Mouse (Mus musculus) bone marrow macrophage, adult 2 months (primary cell): ENCODE measurements around the gene Slmap. TPM values are rescaled to one million over a fixed set of nuclear protein-coding genes. Genes with fewer than 3 reads are reported as not detected.
"Not testable (repeated sequence)": the region's sequence is repeated elsewhere in the genome, so short reads cannot be mapped to it uniquely, and the experiment has no call there.

Source experiments
- H3K27ac ChIP-seq: 2 replicates; pipeline ENCODE4 v1.5.1; 2012; ENCODE audit warnings: low read depth, low read length; ENCODE audit not compliant: insufficient read depth
- H3K4me1 ChIP-seq: 2 replicates; pipeline ENCODE4 v1.6.1; 2012; ENCODE audit warnings: low read length; ENCODE audit not compliant: control insufficient read depth, insufficient read depth
- H3K4me3 ChIP-seq: 2 replicates; pipeline ENCODE4 v1.5.1; 2012; ENCODE audit warnings: mild to moderate bottlenecking, low read length, moderate library complexity; ENCODE audit not compliant: insufficient read depth
- CTCF ChIP-seq: IDR thresholded peaks from 2 replicates; pipeline ENCODE4 v1.5.1; 2012; ENCODE audit warnings: low read depth, mild to moderate bottlenecking, low read length, moderate library complexity
- POLR2A ChIP-seq: IDR thresholded peaks from 2 replicates; pipeline ENCODE4 v1.6.1; 2012; ENCODE audit warnings: mild to moderate bottlenecking, low read depth, low read length, borderline replicate concordance
- polyA plus RNA-seq: library from polyadenylated mRNA; stranded (reverse); fragments of >200 nt; gene quantifications from 2 replicates; pipeline ENCODE4 v1.2.4, GENCODE M21; 2012; ENCODE audit not compliant: missing spikeins, insufficient read depth, insufficient read length

The Slmap gene
- polyA plus RNA-seq, 1 experiment: 78.0 TPM

GRCm38 (mm10) chr14:26533267-26533666, 1.5 kb downstream of the Slmap start:
- H3K4me3 ChIP-seq: peak overlapping the region; percentile 90
- H3K27ac ChIP-seq: no peak overlapping the region
- TF ChIP-seq CTCF: no peak
- no peak for TF ChIP-seq POLR2A
- H3K4me1 ChIP-seq: peaks cover 30% of the 10 kb centered on the region

- Histone ChIP-seq H3K27ac (no peak overlapping the region), H3K4me3 (peak overlapping the region; percentile 90), H3K4me1 (peaks cover 33% of the 10 kb centered on the region)
- TF ChIP-seq POLR2A (no peak), CTCF (no peak)
These were observed 2.0 kb downstream of the Slmap start for GRCm38 (mm10) chr14:26532752-26533151.

GRCm38 (mm10) chr14:26531410-26532313, 3.1 kb downstream of the Slmap start:
- Histone ChIP-seq H3K4me3 (peak overlapping the region; percentile 29), H3K4me1 (peaks cover 36% of the 10 kb centered on the region), H3K27ac (peak overlapping the region; percentile 19; the same call in 1 of the 2 replicates)
- no peak for TF ChIP-seq CTCF
- TF ChIP-seq POLR2A: no peak

GRCm38 (mm10) chr14:26530350-26530749, 4.4 kb downstream of the Slmap start:
- no peak for TF ChIP-seq CTCF
- no peak for TF ChIP-seq POLR2A
- Histone ChIP-seq H3K4me1 (peaks cover 43% of the 10 kb centered on the region), H3K4me3 (no peak overlapping the region), H3K27ac (no peak overlapping the region)

GRCm38 (mm10) chr14:26528296-26528695, 6.4 kb downstream of the Slmap start:
- Histone ChIP-seq H3K4me3 (no peak overlapping the region), H3K4me1 (peaks cover 43% of the 10 kb centered on the region)
- TF ChIP-seq CTCF (no peak), POLR2A (no peak)

GRCm38 (mm10) chr14:26525955-26526354, 8.8 kb downstream of the Slmap start:
- Histone ChIP-seq H3K4me1 (peaks cover 38% of the 10 kb centered on the region), H3K27ac (no peak overlapping the region), H3K4me3 (no peak overlapping the region)
- TF ChIP-seq POLR2A (no peak), CTCF (no peak)

More at GRCm38 (mm10) chr14:26528296-26528695, 6.4 kb downstream of the Slmap start:
- H3K27ac ChIP-seq: no peak overlapping the region

- Histone ChIP-seq H3K4me3 (no peak overlapping the region), H3K27ac (no peak overlapping the region), H3K4me1 (peaks cover 18% of the 10 kb centered on the region)
- TF ChIP-seq CTCF (no peak), POLR2A (no peak)
These were observed 11.6 kb downstream of the Slmap start for GRCm38 (mm10) chr14:26523082-26523481.

- Histone ChIP-seq H3K4me3 (no peak overlapping the region), H3K4me1 (peaks cover 10% of the 10 kb centered on the region), H3K27ac (no peak overlapping the region)
- TF ChIP-seq POLR2A: no peak
- no peak for TF ChIP-seq CTCF
These were observed 14.9 kb downstream of the Slmap start for GRCm38 (mm10) chr14:26519831-26520230.

- peaks cover 7% of the 10 kb centered on the region for H3K4me1 ChIP-seq
- no peak overlapping the region for H3K4me3 ChIP-seq
- TF ChIP-seq POLR2A (no peak), CTCF (no peak)
- no peak overlapping the region for H3K27ac ChIP-seq
These were observed 16.9 kb downstream of the Slmap start for GRCm38 (mm10) chr14:26517843-26518242.

- not testable (repeated sequence) for H3K4me1 ChIP-seq, H3K4me3 ChIP-seq, H3K27ac ChIP-seq
These were observed 18.5 kb downstream of the Slmap start for GRCm38 (mm10) chr14:26516232-26516631.

GRCm38 (mm10) chr14:26515802-26516201, 18.9 kb downstream of the Slmap start:
- H3K4me1 ChIP-seq: peaks cover 9% of the 10 kb centered on the region
- no peak for TF ChIP-seq CTCF
- H3K4me3 ChIP-seq: no peak overlapping the region
- H3K27ac ChIP-seq: no peak overlapping the region
